Mouse (Mus musculus) cerebellum, postnatal 14 days (tissue): ENCODE measurements around the gene Hat1.
A peak's percentile ranks its signal among the peaks of the same experiment; 100 is the strongest.

Source experiments
- DNase-seq, 2 experiments: peaks; one replicate each; pipeline ENCODE4 v3.0.0; 2021; ENCODE audit warnings: mixed read lengths in 2 of 2

The Hat1 gene

GRCm38 (mm10) chr2:71377426-71377825, 11.3 kb upstream of the Hat1 start:
- DNase-seq = no peak

GRCm38 (mm10) chr2:71381962-71382361, 6.8 kb upstream of the Hat1 start:
- DNase-seq = no peak

DNA sequence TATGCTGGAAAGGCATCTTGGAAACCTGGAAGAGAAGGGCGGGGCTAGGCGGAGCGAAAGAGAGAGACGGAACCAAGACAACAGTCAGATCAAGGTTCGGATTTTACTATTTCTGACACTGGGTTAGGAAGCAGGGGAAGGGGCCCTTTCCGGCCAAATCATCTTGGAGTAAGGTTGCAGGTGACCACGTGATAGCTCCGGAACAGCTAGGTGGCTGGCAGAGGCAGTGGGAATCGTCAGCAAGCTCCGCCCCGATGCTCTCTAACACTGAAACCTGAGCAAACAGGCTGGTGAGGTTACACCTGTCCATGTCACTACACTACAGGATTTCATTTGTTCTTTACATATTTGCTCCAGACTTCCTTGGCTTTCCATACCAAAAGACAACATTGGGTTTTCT, 4.9 kb upstream of the Hat1 start:
- no peak for DNase-seq

GRCm38 (mm10) chr2:71387766-71388165, 992 bp upstream of the Hat1 start:
- no peak for DNase-seq

DNA sequence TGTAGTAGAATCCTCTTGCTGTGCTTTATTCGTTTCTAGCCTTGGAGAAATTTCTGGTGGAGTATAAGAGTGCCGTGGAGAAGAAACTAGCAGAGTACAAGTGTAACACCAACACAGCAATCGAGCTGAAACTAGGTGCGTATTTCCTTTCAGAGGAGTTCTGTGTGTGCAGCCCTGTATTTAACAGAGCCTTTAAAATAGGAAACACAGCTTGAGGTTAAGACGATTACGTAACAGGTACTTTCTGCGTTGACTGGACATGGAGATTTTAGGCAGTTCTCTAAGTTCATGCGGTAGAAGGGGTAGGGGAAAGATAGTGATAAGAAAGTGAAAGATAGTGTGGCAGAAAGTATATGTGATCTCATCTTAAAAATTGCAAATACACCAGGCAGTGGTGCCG, 1.1 kb downstream of the Hat1 start:
- no peak for DNase-seq

DNA sequence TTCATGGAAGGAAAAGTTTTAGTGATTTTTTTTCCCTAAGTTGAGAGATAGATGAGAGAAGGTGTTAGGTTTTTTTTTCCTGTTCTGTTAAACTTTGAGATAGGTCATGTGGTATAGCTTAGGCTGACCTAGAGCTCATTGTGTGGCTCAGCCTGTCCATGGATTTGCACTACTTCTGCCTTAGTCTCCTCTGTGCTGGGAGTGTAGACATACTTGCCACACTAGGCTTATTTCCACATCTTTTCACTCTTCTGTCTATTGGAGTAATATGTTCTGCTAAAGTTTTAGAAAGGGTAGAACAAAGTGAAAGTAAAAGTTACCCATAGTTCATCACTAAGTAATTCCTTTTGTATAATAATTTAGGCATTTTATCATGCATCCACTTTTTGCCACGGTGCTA, 16.9 kb downstream of the Hat1 start:
- DNase-seq = no peak

GRCm38 (mm10) chr2:71418760-71419280, 30.1 kb downstream of the Hat1 start:
- DNase-seq = no peak

DNA sequence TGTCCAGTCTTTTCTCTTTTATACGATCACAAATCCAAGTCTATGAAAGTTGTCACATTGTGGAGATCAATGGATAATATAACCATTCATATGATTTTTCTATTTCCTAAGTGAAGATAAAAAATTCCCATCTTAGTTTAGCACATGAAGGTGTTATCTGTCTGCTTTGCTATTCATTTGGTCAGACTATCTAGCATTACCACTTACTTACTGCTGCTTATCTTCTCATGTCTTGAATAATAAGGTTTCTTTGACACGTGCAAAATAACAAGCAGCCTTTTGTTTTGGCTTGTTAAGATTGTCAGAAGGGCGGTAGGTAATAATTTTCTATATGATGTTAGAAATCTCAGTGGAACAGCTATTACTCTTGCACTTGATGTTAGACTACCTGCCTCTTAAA, 30.6 kb downstream of the Hat1 start:
- DNase-seq = no peak

- no peak for DNase-seq
Observed at GRCm38 (mm10) chr2:71420895-71421425, 32.2 kb downstream of the Hat1 start.

DNA sequence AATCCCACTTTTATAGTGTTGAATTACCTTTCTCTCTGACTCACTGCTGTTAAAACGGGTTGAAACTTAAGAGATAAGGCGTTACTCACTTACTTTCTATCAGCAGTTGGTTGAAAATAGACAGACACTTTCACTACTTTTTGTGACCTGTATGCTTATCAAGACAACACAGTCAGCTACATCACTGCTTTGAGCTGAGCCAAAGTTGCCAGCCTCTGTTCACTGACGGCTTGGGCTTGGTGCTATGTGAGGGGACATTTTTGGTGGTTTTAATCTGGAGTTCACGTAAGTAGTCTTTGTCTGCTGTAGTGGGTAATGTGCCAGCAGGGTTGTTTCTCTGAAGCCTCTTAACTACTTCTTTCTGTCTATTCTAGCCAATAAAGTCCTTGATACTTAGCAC, 35.8 kb downstream of the Hat1 start:
- DNase-seq = no peak

DNA sequence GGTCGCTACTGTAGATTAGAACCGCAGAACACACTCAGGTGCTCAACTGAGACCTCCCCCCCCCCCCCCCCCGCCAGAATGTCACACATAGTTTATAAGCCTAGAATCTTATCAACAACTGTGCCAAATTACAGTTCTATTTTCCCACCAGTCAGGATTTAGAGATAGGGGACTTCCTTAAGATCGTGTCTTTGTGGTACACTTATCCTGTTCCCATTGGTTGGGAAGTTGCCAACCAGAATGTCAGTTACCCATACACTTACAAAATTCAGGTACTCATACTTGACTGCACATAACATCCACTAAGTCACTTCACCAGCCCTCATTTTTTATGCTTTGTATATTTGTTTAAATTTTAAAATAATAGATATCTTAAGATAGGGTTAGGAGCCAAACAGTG, 46.7 kb downstream of the Hat1 start:
- DNase-seq = no peak

GRCm38 (mm10) chr2:71443376-71443775, 54.6 kb downstream of the Hat1 start:
- DNase-seq = no peak

GRCm38 (mm10) chr2:71445536-71446196, 56.9 kb downstream of the Hat1 start:
- DNase-seq = no peak

- no peak for DNase-seq
Observed at GRCm38 (mm10) chr2:71449604-71450003, 60.8 kb downstream of the Hat1 start.

- no peak for DNase-seq
Observed at GRCm38 (mm10) chr2:71451761-71452160, 63.0 kb downstream of the Hat1 start.

DNA sequence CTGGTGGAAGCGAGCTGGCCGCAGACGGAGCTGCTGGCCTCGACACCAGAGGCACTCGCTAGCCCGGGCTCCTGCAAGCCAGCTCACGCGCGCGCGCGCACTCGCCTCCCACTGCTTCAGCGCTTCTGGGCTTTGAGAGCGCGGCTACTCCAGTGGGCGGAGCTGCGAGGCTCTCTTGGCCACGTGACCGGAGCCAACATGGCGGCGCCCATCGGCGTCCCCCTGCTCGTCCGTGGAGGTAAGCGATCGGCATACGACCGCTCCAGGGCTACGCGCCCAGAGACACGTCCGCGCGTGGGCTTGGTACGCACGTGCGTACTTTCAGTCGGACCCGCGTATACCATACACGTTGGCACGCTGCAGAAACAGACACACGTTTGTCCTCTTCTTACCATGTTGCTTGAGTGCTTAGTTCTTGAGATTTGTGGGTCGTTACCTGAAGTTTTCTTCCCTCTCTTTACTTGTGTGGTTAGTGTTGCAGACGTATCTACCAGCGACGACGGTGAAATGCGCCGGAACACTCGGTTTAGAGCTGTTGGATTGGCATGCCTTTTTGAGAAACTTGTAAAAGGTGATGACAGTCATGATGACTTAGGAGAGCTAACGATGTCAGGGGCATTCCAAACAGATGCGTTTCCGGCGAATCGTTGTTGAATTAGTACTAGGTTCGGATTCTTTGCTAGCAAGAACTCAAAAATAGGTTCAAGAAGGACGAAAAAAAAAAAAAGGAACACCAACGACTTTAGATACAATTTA, 64.6 kb downstream of the Hat1 start, which contains the start of gene Metap1d:
Gene Metap1d, plus strand, starts transcription at position 116 of the 756 bp plus-strand sequence.
- peak; percentile 98 for DNase-seq

DNA sequence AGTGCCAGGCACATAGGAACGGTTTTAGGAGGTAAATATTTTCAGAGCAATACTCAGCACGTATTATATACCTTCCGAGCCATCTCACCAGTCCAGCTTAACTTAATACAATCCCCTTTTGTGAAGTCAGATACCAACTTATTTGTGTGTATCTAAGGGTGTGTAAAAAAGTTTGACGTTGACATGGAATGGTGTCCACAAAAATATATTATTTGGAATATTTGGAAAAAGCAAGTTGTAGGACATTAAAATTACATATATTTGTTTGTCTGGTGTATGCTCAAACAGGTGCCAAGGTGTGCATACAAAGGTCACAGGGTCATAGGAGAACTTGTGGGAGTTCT, 65.1 kb downstream of the Hat1 start:
- no peak for DNase-seq

DNA sequence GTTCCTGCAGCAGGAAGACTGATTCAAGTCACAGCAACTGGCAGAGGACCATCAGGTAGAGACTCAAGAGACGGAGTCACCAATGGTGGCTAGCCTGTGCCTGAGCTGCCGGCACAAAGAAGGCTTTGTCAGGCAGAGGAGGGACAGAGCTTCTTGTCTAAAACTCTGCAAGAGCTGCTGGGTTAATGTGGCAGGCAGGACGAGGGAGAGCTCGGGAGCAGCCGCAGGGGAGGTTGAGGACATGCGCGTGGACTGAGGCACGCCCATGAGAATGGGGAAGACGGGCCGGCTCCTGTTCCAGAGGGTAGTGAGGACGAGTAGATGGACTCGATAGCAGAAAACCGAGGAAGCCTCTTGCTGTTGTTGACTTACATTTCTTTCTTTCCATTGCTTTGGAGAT, 69.9 kb downstream of the Hat1 start:
- DNase-seq = no peak

- DNase-seq = no peak
Observed at GRCm38 (mm10) chr2:71459659-71460058, 70.9 kb downstream of the Hat1 start.

GRCm38 (mm10) chr2:71461139-71461538, 72.4 kb downstream of the Hat1 start:
- no peak for DNase-seq

GRCm38 (mm10) chr2:71461589-71461988, 72.8 kb downstream of the Hat1 start:
- no peak for DNase-seq

DNA sequence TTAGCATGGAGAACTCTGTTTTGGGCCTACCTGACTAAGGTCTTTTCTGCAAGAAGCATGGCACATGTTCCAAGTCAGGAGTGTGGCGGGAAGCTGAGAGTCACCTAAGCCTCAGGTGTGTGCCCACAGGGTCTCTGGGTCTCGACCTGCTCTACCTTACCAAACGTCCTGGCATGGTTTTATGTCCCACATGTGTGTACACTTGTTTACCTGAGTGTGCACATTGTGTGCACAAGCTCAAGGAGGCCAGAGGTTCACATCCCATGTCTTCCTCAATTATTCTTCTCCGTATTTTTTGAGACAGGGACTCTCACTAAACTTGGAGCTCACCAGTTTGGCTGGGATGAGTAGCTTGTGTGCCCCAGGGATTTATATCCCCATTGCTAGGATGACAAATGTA, 73.3 kb downstream of the Hat1 start:
- no peak for DNase-seq

GRCm38 (mm10) chr2:71462553-71462952, 73.8 kb downstream of the Hat1 start:
- no peak for DNase-seq

DNA sequence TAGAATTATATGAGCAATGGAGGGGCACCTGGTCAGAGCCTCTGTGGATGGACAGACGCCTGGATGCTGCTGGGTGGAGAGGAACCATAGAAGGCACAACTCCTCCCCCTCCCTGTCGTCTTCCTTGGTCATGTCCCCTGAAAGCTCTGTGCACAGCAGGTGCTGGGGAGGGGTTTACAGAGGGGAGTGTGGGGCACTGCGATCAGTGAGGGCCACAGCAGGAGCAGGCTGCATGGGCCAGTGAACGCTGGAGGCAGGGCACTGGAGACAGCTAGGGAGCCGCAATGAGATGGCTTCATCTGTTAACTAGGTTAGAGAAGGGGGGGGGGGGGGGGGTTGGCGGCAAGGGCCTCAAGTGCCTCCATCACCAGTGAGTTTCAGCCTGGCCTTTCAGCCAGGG, 77.3 kb downstream of the Hat1 start:
- peak; percentile 24 to 39 for DNase-seq
